Mouse (Mus musculus) A20 (cell line): ENCODE measurements around the gene Oxa1l.
A peak's percentile ranks its signal among the peaks of the same experiment; 100 is the strongest.

Experiments used
- DNase-seq: peaks from one replicate; pipeline ENCODE4 v3.0.0-alpha.2; 2011; ENCODE audit warnings: low read depth, low spot score

Oxa1l gene

GRCm38 (mm10) chr14:54370595-54370994 lies 10.0 kb downstream of the Oxa1l start:
- no peak for DNase-seq

DNA sequence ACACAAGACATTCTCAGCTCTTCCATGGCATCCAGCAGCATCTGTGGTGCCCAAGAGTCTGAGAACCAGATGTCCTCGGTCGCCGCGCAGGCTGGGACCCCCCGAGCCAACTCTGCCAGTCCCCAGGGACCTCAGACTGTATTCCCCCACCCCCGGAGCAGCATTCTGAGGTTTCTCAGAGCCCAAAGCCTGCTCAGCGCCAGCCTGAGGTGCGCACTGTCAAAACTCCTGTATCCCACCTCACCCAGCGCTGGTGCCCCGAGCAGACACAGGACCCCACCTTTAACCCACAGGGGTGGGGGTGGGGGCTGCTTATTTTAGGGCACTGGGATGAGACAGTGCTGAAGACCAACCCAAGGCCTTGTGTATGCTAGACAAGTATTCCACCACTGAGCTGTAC lies 10.8 kb downstream of the Oxa1l start:
- DNase-seq: no peak

DNA sequence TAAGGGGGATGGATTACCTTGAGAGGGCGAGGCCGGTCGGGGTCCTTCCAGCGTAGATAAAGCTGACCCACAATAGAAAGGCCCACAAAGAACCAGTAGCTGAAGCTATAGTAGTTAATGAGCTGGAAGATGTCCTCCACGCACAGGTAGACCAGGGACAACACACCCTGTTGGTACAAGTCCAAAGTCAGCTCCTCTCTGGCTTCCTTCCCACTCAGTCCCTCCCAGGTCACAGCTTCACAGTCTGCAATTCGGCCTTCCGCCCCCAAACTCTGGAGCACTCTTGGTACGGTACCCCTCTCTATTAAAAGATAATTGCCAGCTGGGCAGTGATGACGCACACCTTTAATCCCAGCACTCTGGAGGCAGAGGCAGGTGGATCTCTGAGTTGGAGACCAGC lies 12.3 kb downstream of the Oxa1l start:
- DNase-seq: no peak

DNA sequence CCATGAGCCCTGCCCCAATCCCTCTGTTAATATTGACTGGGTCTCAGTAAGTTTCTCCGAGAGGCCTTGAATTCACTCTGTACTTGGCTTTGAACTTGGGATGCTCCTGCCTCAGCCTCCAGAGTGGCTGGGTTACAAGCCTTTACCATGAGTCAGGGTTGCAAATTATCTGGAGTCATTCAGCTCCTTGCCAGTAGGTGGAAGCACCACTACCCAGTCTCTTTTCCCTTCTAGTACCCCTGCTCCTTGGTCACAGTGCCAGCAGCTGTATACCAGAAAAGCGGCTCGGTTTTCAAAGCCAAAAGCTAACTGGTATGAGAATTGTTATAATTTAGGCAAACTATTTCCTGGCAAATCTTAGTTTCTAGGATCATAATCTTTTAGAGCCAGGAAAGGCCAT lies 15.3 kb downstream of the Oxa1l start:
- peak; percentile 65 for DNase-seq

- DNase-seq: no peak
Observed at GRCm38 (mm10) chr14:54377166-54377565, 16.5 kb downstream of the Oxa1l start.

DNA sequence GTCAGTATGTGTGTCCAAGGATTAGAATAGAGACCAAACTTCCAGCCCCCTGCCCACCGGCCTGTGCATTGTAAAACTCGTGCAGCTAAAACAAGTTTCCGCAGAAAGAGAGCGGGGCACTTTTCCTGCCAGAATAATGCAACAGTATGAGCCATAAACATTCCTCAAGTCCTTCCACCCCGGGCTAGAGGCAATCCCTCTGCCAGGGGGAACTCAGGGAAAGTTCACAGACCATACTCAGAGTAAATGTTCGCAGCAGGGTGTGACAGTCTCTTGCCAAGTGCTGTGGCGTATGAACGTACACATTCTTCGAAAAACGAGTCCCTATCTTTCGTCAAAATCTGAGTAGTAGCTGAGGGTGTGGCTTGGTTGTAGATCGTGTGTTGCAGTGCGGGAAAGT lies 18.9 kb downstream of the Oxa1l start:
- no peak for DNase-seq

DNA sequence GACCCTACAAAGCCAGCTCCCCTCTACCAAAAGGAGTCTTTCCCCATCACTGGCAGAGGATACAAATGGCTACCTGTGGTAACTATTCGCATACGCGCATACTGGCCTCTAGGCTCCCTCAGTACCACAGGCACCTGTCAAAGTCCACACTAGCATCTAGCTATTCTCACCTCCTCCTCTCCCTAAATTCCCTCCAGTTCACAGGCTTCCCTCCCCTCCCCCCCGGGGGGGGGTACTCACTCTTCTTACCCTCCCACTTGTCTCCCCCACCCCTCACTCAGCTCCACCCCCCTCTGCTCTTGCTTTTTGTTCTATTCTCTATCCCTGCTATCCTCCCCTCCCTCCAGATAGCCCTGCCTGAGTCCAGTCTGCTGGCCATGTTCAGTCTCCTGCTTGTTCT lies 20.0 kb downstream of the Oxa1l start:
- no peak for DNase-seq

DNA sequence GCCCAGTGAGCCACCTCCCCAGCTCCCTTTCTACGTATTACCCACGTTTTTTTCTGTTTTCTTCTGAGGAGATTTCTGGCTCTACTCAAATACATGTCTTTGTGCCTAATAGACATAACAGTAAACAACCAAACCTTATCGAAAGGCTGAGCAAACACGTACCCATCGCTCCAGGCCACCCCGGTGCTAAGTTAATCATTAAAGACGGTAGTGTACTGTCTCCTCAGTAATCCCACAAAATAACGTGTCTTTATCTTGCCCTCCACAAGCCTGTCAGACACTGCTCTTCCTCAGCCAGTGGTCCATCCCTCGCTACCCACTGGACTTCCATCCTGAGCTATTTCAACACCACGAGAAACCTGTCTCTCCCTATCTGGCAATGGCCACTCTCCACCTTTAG lies 21.2 kb downstream of the Oxa1l start:
- DNase-seq: no peak

GRCm38 (mm10) chr14:54382641-54383040 lies 22.0 kb downstream of the Oxa1l start:
- DNase-seq: peak; percentile 63

DNA sequence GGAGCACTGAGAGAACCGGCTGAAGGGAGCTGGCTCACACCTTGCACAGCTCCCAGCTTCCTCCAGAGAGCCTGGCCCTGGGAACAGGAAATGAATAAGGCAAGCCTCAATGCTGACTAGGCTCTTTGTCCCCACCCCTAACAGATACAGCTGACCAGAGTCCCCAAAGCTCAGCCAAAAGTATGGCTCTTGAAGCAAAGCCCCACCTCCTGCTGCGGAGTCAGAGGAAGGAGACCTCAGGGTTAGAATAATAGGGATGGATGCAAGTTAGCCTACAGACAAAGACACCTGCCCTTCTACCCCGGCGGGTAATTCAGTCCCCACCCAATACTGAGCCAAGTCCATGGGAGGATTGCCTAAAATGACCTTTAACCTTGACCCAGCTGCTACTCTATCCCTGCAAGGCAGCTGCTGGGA lies 22.7 kb downstream of the Oxa1l start:
- no peak for DNase-seq

DNA sequence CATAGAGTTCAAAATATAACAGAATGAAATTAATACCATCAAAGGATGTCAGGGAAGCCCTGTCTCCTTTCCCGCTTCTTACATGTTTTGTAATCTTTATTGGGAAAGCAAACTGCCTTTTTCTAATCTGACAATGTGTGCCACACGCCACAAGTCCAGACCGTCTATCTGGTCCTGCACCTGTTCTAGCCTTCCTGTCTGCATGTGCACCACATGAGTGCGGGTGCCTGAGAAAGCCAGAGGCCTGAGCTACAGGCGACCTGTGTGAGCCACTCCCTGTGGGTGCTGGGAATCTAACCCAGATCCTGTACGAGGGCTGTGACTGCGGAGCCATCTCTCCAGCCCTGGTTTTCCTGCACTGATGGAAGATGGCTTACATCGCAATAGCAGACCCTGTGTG lies 23.8 kb downstream of the Oxa1l start:
- no peak for DNase-seq

DNA sequence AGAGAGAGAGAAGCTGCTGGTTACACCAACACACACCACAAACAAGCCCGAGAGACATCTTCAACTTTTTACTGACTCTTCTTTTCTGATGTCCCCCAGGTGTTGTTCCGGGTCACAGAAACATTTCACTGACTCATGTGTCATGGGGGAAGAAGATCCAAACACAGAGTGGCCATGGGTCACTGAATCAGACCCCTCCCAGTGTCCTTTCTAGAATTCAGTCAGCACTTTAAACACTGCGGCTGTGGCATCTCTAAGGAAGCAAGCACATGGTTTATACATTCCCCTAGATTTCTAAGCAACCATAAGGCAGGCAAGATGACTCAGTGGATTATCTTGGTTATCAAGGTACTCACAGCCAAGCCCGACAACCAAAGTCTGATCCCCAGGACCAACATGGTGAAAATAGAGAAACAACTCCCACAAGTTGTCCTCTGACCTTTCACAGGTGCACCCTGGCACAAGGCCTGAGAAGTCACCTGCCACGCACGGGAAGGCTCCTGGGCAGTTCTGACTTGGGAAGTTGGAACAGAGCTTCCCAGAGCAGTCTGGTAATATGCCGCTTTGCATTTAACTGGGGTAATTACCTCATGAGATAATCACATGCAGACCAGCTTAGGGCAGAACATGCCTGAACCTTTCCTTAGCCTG lies 25.5 kb downstream of the Oxa1l start:
- DNase-seq: no peak

- no peak for DNase-seq
Observed at GRCm38 (mm10) chr14:54387546-54387945, 26.9 kb downstream of the Oxa1l start.

DNA sequence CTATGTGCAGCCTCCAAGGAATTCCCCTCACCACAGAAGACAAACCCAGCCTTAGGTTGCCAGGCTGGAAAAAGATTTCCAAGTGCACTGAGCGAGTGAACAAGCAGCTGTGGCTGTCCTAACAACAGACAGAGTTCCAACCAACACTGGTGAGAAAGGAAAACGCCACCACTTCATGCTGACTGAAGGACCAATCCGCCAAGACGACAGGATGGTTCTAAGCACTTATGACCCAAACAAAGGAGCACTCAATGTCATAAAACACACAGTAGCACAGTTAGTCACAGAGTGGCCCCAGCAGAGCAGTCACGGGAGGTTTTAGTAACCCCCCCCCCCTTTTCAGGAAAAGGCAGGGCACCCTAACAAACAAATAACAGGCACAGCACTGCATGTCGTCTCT lies 30.2 kb downstream of the Oxa1l start:
- no peak for DNase-seq

DNA sequence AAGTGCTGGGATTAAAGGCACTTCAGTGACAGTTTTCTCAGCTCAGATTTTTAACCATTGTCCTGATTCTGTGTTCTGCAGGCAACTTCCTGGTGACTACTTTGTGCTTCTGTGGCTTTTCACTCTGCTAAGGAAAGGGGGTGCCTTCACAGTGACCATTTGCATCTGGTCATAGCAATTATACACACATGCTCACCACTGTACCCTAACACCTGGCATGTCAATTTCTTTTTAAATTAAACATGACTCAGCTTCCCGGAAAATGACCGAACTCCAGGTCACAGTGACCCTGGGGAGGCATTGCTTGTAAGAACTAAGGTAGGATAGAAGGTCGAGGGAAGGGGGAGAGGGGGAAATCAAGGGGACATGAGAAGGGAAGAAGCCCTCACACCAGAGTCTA lies 33.2 kb downstream of the Oxa1l start:
- no peak for DNase-seq

GRCm38 (mm10) chr14:54394309-54394708 lies 33.7 kb downstream of the Oxa1l start:
- DNase-seq: no peak

DNA sequence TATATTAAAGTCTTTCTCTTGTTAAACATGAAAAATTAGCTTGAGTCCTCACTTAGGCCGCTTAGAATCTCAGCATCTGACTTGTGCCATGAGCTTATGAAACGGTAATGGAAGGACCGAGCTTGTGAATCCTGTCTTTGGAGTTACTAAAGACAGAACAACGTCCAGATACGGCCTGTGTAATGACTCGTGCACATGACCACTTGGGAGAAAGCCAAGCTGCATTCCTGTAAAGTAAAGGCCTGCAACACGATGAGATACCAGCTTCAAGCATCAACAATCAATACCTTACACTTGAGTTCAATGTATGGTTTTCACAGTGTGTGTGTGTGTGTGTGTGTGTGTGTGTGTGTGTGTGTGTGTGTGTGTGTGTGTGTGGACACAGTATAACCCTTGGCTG lies 36.1 kb downstream of the Oxa1l start:
- no peak for DNase-seq

GRCm38 (mm10) chr14:54397872-54398527 lies 37.4 kb downstream of the Oxa1l start:
- DNase-seq: peak; percentile 74

DNA sequence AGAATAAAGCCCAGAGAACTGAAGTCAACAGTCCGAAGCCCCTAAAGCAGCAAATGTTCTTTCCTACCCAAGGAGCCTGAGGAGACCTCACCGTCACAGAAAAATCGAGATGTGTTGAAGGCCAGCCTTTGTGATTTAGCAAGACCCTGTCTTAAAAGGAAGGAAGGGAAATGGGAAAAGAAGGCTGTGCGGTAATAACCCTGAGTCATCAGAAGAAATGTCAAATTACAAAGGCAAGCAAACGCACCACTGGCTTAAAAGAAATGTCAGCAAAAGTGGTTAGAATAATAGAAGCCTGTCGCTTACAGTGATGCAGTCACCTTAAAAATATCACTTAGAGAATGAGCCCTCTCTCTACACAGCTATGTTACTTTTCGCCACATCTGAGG lies 37.9 kb downstream of the Oxa1l start:
- DNase-seq: no peak

GRCm38 (mm10) chr14:54398921-54399382 lies 38.3 kb downstream of the Oxa1l start:
- DNase-seq: peak; percentile 62

DNA sequence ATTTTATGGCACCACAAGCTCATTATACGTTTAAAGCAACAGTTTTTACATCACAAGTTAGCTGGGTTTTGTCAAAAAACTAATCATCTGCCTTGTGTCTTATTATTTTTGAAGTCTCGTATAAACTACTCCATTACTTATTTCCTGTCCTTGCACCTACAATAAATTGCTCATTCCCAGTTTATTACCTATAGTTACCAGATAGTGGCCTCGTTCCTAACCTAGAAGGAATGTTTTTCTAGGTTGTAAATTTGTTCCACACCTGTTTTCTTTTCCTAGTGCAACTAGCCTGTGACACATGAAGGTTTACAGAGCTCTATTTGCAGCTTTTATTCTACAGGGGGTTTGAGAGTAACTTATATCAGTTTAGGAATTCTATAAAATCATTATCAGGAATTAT lies 41.1 kb downstream of the Oxa1l start:
- DNase-seq: no peak

GRCm38 (mm10) chr14:54408336-54409056 lies 47.9 kb downstream of the Oxa1l start:
- peak; percentile 83 for DNase-seq
